Mouse (Mus musculus): Measurements from ENCODE around the gene Tha1. TPM values are rescaled to one million over a fixed set of nuclear protein-coding genes. Genes with fewer than 3 reads are reported as not detected.

Tha1 gene
- polyA plus RNA-seq, 1 experiment from 2014 or later, result 5.2 TPM

GRCm38 (mm10) chr11:117857462-117857861, 15.8 kb downstream of the Tha1 start:
- H3K36me3 ChIP-seq, result peaks cover 63% of the 10 kb centered on the region
- peaks cover 41% of the 10 kb centered on the region for H3K27me3 ChIP-seq (ENCODE audit: low read depth, poor library complexity, severe bottlenecking)
- WGBS, result 95% methylated on average over 10 of the region's 10 CpGs
- no peaks in the 10 kb centered on the region; the same call in 1 of the 2 replicates for H3K9me3 ChIP-seq (replicated peaks)
- DNase-seq (ENCODE audit: low spot score), result no peak
- peaks cover 27% of the 10 kb centered on the region for H3K4me1 ChIP-seq
- no peak overlapping the region for H3K4me3 ChIP-seq
- no peak overlapping the region for H3K27ac ChIP-seq (replicated peaks)

GRCm38 (mm10) chr11:117855975-117856374, 17.3 kb downstream of the Tha1 start:
- peaks cover 27% of the 10 kb centered on the region for H3K27me3 ChIP-seq (ENCODE audit: low read depth, poor library complexity, severe bottlenecking)
- H3K9me3 ChIP-seq (replicated peaks), result no peaks in the 10 kb centered on the region; the same call in 1 of the 2 replicates
- H3K27ac ChIP-seq (replicated peaks), result no peak overlapping the region
- peaks cover 25% of the 10 kb centered on the region for H3K4me1 ChIP-seq
- H3K4me3 ChIP-seq, result no peak overlapping the region
- H3K36me3 ChIP-seq, result peaks cover 78% of the 10 kb centered on the region
- no peak for DNase-seq (ENCODE audit: low spot score)
- 83% methylated on average over 1 of the region's 1 CpGs for WGBS

GRCm38 (mm10) chr11:117855360-117855759, 17.9 kb downstream of the Tha1 start:
- no peak for DNase-seq (ENCODE audit: low spot score)
- no peak overlapping the region for H3K4me3 ChIP-seq
- peaks cover 82% of the 10 kb centered on the region for H3K36me3 ChIP-seq
- no peaks in the 10 kb centered on the region; the same call in 1 of the 2 replicates for H3K9me3 ChIP-seq (replicated peaks)
- peaks cover 20% of the 10 kb centered on the region for H3K27me3 ChIP-seq (ENCODE audit: low read depth, poor library complexity, severe bottlenecking)
- 97% methylated on average over 5 of the region's 5 CpGs for WGBS
- H3K27ac ChIP-seq (replicated peaks), result no peak overlapping the region
- peaks cover 24% of the 10 kb centered on the region for H3K4me1 ChIP-seq

GRCm38 (mm10) chr11:117854241-117854640, 19.0 kb downstream of the Tha1 start:
- peaks cover 9% of the 10 kb centered on the region for H3K27me3 ChIP-seq (ENCODE audit: low read depth, poor library complexity, severe bottlenecking)
- H3K4me1 ChIP-seq, result peaks cover 26% of the 10 kb centered on the region
- no peak for DNase-seq (ENCODE audit: low spot score)

GRCm38 (mm10) chr11:117852875-117853274, 20.4 kb downstream of the Tha1 start:
- peaks cover 75% of the 10 kb centered on the region for H3K36me3 ChIP-seq
- no peaks in the 10 kb centered on the region for H3K27me3 ChIP-seq (ENCODE audit: low read depth, poor library complexity, severe bottlenecking)
- no peaks in the 10 kb centered on the region; the same call in 1 of the 2 replicates for H3K9me3 ChIP-seq (replicated peaks)
- DNase-seq (ENCODE audit: low spot score), result no peak
- H3K4me3 ChIP-seq, result no peak overlapping the region
- peaks cover 32% of the 10 kb centered on the region for H3K4me1 ChIP-seq
- 96% methylated on average over 3 of the region's 3 CpGs for WGBS
- no peak overlapping the region for H3K27ac ChIP-seq (replicated peaks)

More at GRCm38 (mm10) chr11:117854241-117854640, 19.0 kb downstream of the Tha1 start:
- Histone ChIP-seq H3K4me3 (no peak overlapping the region), H3K27ac (replicated peaks) (no peak overlapping the region), H3K9me3 (replicated peaks) (no peaks in the 10 kb centered on the region; the same call in 1 of the 2 replicates), H3K36me3 (peaks cover 84% of the 10 kb centered on the region)
- WGBS, result 92% methylated on average over 9 of the region's 9 CpGs

- Histone ChIP-seq H3K4me3 (peak within 1 kb of the TSS; percentile 81), H3K27me3 (ENCODE audit: low read depth, poor library complexity, severe bottlenecking) (no peaks in the 10 kb centered on the region), H3K27ac (replicated peaks) (peak within 1 kb of the TSS; percentile 97), H3K36me3 (peaks cover 38% of the 10 kb centered on the region), H3K9me3 (replicated peaks) (no peaks in the 10 kb centered on the region), H3K4me1 (peaks cover 35% of the 10 kb centered on the region)
- WGBS, result under 1% methylated on average over 51 of the region's 51 CpGs
- peak; percentile 96 for DNase-seq (ENCODE audit: low spot score)
These were observed 24.2 kb downstream of the Tha1 start, which contains the start of gene Birc5 for GRCm38 (mm10) chr11:117848985-117849671. Birc5 (plus strand) TSS chr11:117849251.

GRCm38 (mm10) chr11:117848271-117848984, 24.9 kb downstream of the Tha1 start:
- DNase-seq (ENCODE audit: low spot score), result no peak
- Histone ChIP-seq H3K4me3 (peak overlapping the region; percentile 81), H3K27ac (replicated peaks) (peak overlapping the region; percentile 97), H3K9me3 (replicated peaks) (no peaks in the 10 kb centered on the region), H3K4me1 (peaks cover 35% of the 10 kb centered on the region), H3K36me3 (peaks cover 30% of the 10 kb centered on the region), H3K27me3 (ENCODE audit: low read depth, poor library complexity, severe bottlenecking) (no peaks in the 10 kb centered on the region)
- WGBS, result 17% methylated on average over 19 of the region's 19 CpGs

GRCm38 (mm10) chr11:117847593-117848215, 25.6 kb downstream of the Tha1 start:
- H3K36me3 ChIP-seq, result peaks cover 23% of the 10 kb centered on the region
- peak overlapping the region; percentile 97 for H3K27ac ChIP-seq (replicated peaks)
- 88% methylated on average over 7 of the region's 7 CpGs for WGBS
- DNase-seq (ENCODE audit: low spot score), result no peak
- no peaks in the 10 kb centered on the region for H3K9me3 ChIP-seq (replicated peaks)
- peak overlapping the region; percentile 81 for H3K4me3 ChIP-seq
- H3K4me1 ChIP-seq, result peaks cover 35% of the 10 kb centered on the region
- H3K27me3 ChIP-seq (ENCODE audit: low read depth, poor library complexity, severe bottlenecking), result no peaks in the 10 kb centered on the region

- no peaks in the 10 kb centered on the region for H3K27me3 ChIP-seq (ENCODE audit: low read depth, poor library complexity, severe bottlenecking)
- no peak for DNase-seq (ENCODE audit: low spot score)
- no peak overlapping the region for H3K4me3 ChIP-seq
- peaks cover 13% of the 10 kb centered on the region for H3K36me3 ChIP-seq
- H3K9me3 ChIP-seq (replicated peaks), result no peaks in the 10 kb centered on the region
- peaks cover 35% of the 10 kb centered on the region for H3K4me1 ChIP-seq
- 65% methylated on average over 5 of the region's 5 CpGs for WGBS
- H3K27ac ChIP-seq (replicated peaks), result no peak overlapping the region
These were observed 26.6 kb downstream of the Tha1 start for GRCm38 (mm10) chr11:117846640-117847039.

- H3K9me3 ChIP-seq (replicated peaks), result no peaks in the 10 kb centered on the region
- no peak overlapping the region for H3K4me3 ChIP-seq
- peaks cover 4% of the 10 kb centered on the region for H3K36me3 ChIP-seq
- H3K27ac ChIP-seq (replicated peaks), result no peak overlapping the region
- DNase-seq (ENCODE audit: low spot score), result no peak
- H3K4me1 ChIP-seq, result peaks cover 30% of the 10 kb centered on the region
- 81% methylated on average over 2 of the region's 2 CpGs for WGBS
- H3K27me3 ChIP-seq (ENCODE audit: low read depth, poor library complexity, severe bottlenecking), result no peaks in the 10 kb centered on the region
These were observed 27.6 kb downstream of the Tha1 start for GRCm38 (mm10) chr11:117845651-117846050.

GRCm38 (mm10) chr11:117844997-117845396, 28.3 kb downstream of the Tha1 start:
- no peak overlapping the region for H3K27ac ChIP-seq (replicated peaks)
- H3K4me3 ChIP-seq, result no peak overlapping the region
- no peaks in the 10 kb centered on the region for H3K27me3 ChIP-seq (ENCODE audit: low read depth, poor library complexity, severe bottlenecking)
- WGBS, result 64% methylated on average over 2 of the region's 2 CpGs
- no peak for DNase-seq (ENCODE audit: low spot score)
- H3K36me3 ChIP-seq, result no peaks in the 10 kb centered on the region
- H3K9me3 ChIP-seq (replicated peaks), result no peaks in the 10 kb centered on the region
- peaks cover 23% of the 10 kb centered on the region for H3K4me1 ChIP-seq

- peaks cover 9% of the 10 kb centered on the region for H3K4me1 ChIP-seq
- DNase-seq (ENCODE audit: low spot score), result no peak
- no peaks in the 10 kb centered on the region for H3K9me3 ChIP-seq (replicated peaks)
- no peaks in the 10 kb centered on the region for H3K27me3 ChIP-seq (ENCODE audit: low read depth, poor library complexity, severe bottlenecking)
- 91% methylated on average over 2 of the region's 2 CpGs for WGBS
- no peak overlapping the region for H3K27ac ChIP-seq (replicated peaks)
- H3K4me3 ChIP-seq, result no peak overlapping the region
- no peaks in the 10 kb centered on the region for H3K36me3 ChIP-seq
These were observed 29.8 kb downstream of the Tha1 start for GRCm38 (mm10) chr11:117843434-117843833.

Data from midbrain, embryonic 10.5 days (tissue).